Mouse (Mus musculus) ES-Bruce4 (cell line): Measurements from ENCODE around the gene Atp6v1b1.
A peak's percentile ranks its signal among the peaks of the same experiment; 100 is the strongest.

Experiments used
- CTCF ChIP-seq: IDR thresholded peaks from one replicate; pipeline ENCODE4 v1.8.1; 2011; ENCODE audit warnings: low read depth, low read length
- EP300 ChIP-seq: IDR thresholded peaks from 2 replicates; pipeline ENCODE4 v1.6.1; 2011; ENCODE audit warnings: low read depth, low read length; ENCODE audit not compliant: insufficient read depth

- TF ChIP-seq CTCF = no peak
- 0 out of 2 replicates have a peak, but pooled peaks have one; percentile 28 for TF ChIP-seq EP300
Measured at GRCm38 (mm10) chr6:83744557-83744956, 1.8 kb downstream of the Atp6v1b1 start.
